Mouse (Mus musculus) splenic B cell, adult 2 months (primary cell): Measurements from ENCODE around the gene Lrp4.

Experiments
- DNase-seq: peaks from one replicate; pipeline ENCODE4 v3.0.0-alpha.2; 2011; ENCODE audit warnings: low read depth, low spot score
- H3K27me3 ChIP-seq: 2 replicates; pipeline ENCODE4 v1.6.1; 2012; ENCODE audit warnings: mild to moderate bottlenecking, low read length, moderate library complexity, mixed read lengths; ENCODE audit not compliant: control insufficient read depth, poor library complexity, insufficient read depth, severe bottlenecking
- H3K36me3 ChIP-seq: 2 replicates; pipeline ENCODE4 v1.6.1; 2012; ENCODE audit warnings: mild to moderate bottlenecking, low read length, moderate library complexity, mixed read lengths; ENCODE audit not compliant: control insufficient read depth, poor library complexity, insufficient read depth, severe bottlenecking

The Lrp4 gene

GRCm38 (mm10) chr2:91457259-91457655, at the start of gene Lrp4:
TSS of gene Lrp4 (plus strand) at chr2:91457511.
- DNase-seq = no peak
- H3K36me3 ChIP-seq = no peaks in the 10 kb centered on the region
- peaks cover 3% of the 10 kb centered on the region for H3K27me3 ChIP-seq

DNA sequence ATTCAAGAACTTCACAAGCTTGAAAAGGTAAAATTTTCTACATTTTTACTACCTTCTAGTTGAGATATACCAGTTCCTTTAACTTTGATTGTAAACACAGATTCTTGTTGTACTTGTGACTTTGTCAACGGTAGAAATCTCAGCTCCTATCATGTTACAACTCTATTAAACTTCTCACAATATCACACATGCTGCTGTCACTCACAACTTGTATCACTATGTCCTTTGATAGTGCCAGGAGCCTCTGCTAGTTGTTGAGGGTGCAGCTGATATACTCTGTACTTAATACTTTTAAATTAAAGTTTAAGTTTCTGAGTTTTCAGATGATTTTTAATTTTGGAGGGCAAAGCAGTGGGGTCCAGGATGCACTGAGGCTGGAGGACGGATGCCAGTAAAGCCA, 49.3 kb upstream of the Lrp4 start:
- DNase-seq = no peak
- Histone ChIP-seq H3K27me3 (no peaks in the 10 kb centered on the region; the same call in 1 of the 2 replicates), H3K36me3 (no peaks in the 10 kb centered on the region)

DNA sequence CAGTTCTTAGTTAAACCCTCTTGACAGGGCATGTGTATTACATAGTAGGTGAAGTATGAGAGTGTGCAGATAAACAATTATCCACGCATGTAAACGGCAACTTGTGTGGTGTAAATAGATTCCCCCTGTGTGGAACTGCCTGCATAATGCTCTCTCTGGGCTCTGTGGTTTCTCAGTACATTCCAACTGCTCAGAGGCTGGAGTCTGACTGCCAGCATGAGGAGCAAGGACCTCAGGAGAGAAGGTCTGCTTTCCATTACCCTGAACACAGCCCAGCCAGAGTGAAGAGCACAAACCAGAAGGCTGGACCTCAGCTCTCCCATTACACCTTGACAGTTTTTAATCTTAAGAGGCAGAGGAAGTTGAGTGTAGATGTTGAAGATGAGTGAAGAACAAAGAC, 45.8 kb upstream of the Lrp4 start:
- DNase-seq = no peak
- Histone ChIP-seq H3K36me3 (no peaks in the 10 kb centered on the region), H3K27me3 (no peaks in the 10 kb centered on the region; the same call in 1 of the 2 replicates)

DNA sequence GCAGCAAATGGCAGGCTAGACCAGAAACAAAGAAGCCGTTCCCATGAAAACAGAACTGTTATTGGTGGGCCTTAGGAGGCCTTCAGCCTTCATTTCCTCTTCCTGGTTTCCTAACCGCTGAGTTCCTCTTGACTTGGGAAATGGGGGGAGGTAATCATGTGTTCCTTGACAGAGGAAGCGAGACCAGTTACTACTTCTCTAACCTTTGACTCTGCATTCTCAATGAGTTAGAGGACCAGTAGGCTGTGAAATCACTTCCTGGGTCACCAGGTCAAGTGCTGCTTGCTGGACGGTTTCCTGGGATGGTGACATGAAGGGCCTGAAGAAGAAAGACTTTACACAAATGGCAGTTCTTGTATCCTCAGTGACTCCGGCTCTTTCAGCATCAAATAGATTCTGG, 45.0 kb upstream of the Lrp4 start:
- peak; percentile 26 for DNase-seq
- Histone ChIP-seq H3K27me3 (no peaks in the 10 kb centered on the region), H3K36me3 (no peaks in the 10 kb centered on the region)

- no peak for DNase-seq
- H3K27me3 ChIP-seq = no peaks in the 10 kb centered on the region
- H3K36me3 ChIP-seq = no peaks in the 10 kb centered on the region
Measured at GRCm38 (mm10) chr2:91413811-91414210, 43.5 kb upstream of the Lrp4 start.

DNA sequence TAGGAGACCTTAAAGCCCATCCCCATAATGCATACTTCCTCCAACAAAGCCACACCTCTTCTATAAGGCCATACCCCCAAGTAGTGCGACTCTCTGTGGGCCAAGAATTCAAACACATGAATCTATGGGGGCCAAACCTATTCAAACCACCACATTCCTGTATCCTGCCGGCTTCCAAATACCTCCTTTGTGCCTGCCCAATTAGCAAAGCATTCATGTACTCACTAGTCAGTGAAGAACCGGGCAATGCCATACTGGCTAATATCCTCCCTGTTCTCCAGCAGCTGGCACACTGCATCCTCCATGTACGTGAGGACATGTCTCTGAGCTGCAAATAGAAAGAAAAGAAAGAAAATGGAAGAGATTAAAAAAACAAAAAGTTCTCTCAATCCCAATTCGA, 35.7 kb upstream of the Lrp4 start:
- no peak for DNase-seq
- no peaks in the 10 kb centered on the region for H3K36me3 ChIP-seq
- H3K27me3 ChIP-seq = no peaks in the 10 kb centered on the region

DNA sequence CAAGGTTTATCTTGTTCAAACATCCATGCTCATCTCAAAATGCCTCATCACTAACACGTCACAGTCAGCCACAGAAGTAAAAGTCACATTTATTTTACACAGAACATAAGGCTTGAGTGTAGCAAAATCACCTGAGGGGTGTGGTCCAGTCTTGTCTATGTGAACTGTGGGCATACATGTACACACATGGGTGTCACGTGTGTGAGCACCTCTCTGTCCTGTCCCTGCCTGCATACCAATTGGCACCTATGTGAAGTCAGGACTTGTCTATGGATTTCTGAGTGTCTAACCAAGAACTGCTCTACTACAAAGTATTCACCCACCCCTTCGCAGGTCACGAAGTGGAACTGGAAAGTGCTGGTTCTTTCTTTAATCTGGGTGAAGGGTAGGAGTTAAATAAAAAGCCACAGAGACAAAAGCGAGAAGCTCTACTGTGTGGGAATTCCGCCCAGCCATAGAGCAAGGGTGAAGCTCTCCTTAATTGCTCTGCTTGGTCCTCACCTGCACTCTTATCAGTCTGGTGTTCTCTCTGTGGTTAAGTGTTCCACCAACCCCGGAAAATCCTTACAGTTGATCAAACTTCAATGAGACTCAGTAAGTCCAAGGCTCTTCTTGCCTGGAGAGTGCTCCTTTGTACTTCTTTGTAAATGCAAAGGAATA, 33.1 kb upstream of the Lrp4 start:
- Histone ChIP-seq H3K36me3 (no peaks in the 10 kb centered on the region), H3K27me3 (no peaks in the 10 kb centered on the region)
- no peak for DNase-seq

GRCm38 (mm10) chr2:91426321-91426720, 31.0 kb upstream of the Lrp4 start:
- Histone ChIP-seq H3K36me3 (no peaks in the 10 kb centered on the region), H3K27me3 (no peaks in the 10 kb centered on the region)
- no peak for DNase-seq

DNA sequence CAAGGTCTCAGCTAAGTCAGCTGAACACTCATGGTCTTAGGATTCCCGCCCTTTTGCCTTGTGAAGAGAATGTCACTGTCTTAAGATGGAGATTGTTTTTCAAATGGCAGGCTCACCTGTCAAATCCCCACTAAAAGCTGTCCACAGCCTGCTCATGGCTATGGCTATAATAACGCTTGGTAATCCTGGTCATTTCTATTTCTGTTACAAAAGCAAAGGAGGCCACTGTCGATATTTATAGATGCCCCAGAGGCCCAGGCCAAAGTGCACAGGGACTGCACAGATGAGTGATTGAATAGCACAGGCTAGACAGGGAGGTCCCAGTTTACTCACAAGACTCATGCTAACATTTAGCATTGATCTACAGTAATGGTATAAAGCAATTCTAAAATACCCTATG, 28.2 kb upstream of the Lrp4 start:
- H3K36me3 ChIP-seq = no peaks in the 10 kb centered on the region
- no peaks in the 10 kb centered on the region for H3K27me3 ChIP-seq
- no peak for DNase-seq

DNA sequence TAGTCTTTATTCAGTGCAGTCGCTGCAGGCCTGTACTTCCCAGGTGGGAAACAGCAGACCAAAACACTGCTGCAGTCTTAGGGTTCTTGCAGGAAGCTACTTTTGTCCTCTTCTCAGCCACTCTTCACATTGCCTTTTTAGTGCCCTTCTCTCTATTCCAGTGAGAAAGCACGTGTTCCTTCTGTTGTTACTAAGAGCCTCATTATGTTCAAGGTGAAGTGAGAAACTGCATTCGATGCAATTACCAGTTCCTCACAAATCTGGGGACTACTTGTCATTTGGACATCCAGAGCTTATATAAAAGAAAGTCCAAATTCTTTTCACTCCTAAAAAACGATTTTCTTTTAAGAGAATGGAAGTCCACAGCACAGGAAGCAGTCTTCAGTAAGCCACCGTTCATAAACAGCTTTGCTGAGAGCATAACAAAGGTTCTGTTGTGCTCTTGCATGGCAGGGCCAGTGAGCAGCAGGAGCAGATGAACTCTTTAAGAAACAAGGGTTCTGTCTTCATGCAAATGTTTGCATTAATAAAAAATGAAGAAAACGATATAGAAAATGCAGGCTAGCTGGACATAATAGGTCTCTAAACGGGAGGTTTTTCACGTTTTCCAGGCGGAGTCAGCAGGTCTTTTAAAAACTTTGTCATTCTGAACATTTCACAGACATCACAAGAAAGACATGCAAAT, 27.3 kb upstream of the Lrp4 start:
- no peaks in the 10 kb centered on the region for H3K36me3 ChIP-seq
- DNase-seq = no peak

DNA sequence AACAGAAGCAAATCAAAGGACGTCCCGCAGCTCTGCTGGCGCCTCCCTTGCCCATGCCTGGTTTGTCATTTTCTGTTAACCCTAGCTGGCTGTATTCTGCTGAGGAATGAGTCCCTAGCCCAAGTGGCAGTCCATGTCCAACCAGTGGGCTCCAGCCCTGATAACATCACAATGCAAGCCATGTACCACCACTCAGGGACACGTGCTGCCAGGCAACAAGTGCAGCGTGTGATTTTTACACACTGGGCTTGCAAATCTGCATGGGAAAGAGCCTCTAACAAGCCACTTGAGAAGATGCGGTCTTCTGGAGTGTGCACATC, 26.8 kb upstream of the Lrp4 start:
- Histone ChIP-seq H3K27me3 (no peaks in the 10 kb centered on the region), H3K36me3 (no peaks in the 10 kb centered on the region)
- DNase-seq = no peak

More for the DNA sequence above, 27.3 kb upstream of the Lrp4 start:
- H3K27me3 ChIP-seq = no peaks in the 10 kb centered on the region

DNA sequence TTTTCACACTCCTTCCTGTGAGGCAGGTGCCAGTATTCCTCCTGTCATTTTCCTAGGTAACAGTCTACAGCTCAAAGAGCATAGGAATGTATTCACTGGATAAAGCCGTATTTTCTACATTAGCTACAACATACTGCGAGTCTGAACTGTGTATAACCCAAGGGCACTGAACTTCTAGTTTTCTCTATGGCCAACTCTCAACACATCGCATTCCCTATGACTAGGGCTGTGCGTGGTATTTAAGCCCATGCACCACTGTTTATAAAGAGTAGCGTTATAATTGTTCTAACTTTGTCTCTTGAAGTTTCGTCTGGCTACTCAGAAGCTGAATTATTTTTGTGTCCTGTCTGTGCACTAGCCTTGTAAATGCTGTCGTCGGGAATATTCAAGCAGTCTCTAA, 20.6 kb upstream of the Lrp4 start:
- Histone ChIP-seq H3K36me3 (no peaks in the 10 kb centered on the region), H3K27me3 (no peaks in the 10 kb centered on the region)
- DNase-seq = no peak

DNA sequence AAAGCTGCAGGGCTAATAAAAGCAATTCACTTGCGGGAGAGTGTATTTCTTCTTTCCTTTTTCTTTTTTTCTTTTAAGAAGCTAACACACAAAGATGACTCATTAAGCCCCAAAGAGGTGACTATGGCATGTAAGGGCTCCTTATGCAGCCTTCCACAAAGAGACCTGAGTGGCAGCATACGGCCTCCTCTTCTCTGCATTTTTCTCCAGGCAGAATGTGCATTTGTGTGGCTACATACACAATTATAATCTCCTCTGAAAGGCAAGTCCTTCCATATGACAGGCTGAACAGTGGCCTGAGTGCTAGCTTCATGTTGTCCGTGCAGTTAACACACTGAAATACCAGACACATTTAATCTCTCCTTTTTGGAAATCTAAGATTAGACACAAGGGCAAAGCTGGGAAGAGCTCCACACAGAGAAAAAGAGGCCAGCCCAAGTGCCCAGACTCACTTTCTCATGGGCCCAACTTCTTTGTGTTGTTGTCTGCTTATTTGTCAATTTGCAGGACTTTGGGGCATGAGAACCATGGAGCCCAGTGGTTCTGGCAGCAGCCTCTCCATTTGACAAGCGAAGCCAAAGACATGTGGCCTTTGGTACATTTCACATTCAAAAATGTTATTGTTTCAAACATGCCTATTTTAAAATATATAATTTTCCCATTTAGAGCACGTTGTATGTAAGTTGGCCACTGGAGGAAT, 20.0 kb upstream of the Lrp4 start:
- H3K36me3 ChIP-seq = no peaks in the 10 kb centered on the region
- DNase-seq = no peak
- no peaks in the 10 kb centered on the region for H3K27me3 ChIP-seq

GRCm38 (mm10) chr2:91439271-91439670, 18.0 kb upstream of the Lrp4 start:
- no peak for DNase-seq
- no peaks in the 10 kb centered on the region for H3K27me3 ChIP-seq

DNA sequence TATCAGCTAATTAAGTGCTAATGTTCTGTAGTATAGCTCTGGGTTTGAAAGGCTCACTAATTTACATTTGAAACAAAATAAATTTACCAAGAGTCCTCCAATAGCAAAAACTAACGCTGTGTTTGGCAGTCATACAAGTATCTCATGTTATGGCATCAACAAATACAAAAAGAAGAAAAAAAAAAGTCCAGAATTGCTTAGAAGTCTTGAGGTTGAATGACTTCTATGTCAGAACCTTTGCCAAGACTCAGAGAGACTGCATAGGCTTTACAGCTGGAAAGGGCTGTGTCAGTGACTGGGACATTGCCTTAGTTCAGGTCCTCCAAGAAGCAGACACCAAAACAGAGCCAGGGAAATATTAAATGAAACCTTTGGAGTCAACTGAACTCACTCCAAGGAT, 17.4 kb upstream of the Lrp4 start:
- Histone ChIP-seq H3K27me3 (no peaks in the 10 kb centered on the region), H3K36me3 (no peaks in the 10 kb centered on the region)
- DNase-seq = no peak

More at GRCm38 (mm10) chr2:91439271-91439670, 18.0 kb upstream of the Lrp4 start:
- no peaks in the 10 kb centered on the region for H3K36me3 ChIP-seq
